Mouse (Mus musculus): Measurements from ENCODE around the gene Pip5k1a.
"Not testable (repeated sequence)": the region's sequence is repeated elsewhere in the genome, so short reads cannot be mapped to it uniquely, and the experiment has no call there.

The Pip5k1a gene

DNA sequence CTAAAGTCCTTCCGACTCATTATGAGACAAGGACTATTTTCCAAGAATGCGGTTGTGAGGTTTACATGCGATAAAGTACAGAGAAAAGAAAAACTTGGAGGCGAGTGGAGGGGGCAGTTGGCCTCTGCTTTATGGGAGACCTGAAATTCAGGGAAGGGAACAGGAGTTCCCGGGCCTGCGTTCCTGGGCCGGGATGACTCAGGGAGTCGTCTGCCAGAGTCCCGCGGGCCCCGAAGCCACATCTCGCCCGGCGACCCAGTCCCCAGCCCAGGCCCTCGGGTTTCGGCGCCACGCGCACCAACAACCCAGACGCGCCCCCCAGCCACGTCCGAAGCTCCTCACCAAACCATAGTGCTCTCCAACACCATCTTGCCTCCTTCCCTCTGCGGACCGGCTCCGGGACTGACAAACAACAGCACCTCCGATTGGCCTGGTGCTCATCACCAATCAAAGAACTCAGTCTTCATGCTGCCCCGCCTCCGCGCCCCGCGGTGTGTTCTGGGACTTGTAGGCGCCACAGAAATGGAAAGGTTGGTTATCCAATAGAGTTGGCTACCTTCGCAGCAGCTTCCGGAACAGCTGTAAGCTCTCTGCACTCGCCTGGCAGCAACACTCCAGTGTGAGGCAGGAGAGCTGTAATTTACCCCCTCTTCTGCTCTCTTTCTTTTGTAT lies 64.4 kb downstream of the Pip5k1a start, which contains the start of gene Psmd4:
Psmd4 (minus strand) TSS at position 449 of the 672 bp plus-strand sequence.
- DNase-seq (ENCODE audit: low read depth), result peak; percentile 97

DNA sequence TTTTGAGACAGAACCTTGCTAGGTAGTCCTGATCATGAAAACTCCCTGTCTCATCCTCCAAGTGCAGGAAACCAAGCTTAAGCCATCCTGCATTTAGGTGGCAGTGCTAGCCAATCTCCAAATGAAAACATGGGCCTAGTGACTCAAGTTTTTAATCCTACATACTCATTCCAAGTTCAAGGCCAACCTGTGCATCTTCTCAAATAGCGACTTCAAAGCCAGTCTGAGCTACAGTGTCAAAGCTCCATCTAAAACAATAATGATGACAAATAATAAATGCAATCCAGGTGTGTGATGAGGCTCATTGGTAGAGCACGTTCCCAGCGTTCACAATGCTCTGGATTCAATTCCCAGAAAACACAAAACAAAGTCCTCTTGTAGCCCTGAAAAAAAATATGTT lies 65.1 kb downstream of the Pip5k1a start:
- no peak for DNase-seq (ENCODE audit: low read depth)

DNA sequence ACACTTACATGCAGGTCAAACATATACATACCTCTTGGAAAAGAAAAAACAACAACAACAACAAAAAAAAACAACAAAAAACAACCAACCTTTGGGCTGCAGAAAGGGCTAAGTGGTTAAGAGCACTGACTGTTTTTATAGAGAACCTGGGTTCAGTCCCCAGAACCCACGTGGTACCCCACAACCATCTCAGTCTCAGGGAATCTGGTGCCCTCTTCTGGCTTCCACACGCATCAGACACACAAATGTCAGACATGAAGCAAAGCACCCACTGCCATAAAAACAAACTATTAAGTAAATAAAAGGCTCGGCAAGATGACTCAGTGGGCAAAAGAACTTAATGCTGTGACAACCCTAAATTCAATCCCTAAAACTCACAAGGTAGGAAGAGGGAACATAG lies 76.8 kb downstream of the Pip5k1a start:
- peak; percentile 47 for DNase-seq (ENCODE audit: low read depth)

DNA sequence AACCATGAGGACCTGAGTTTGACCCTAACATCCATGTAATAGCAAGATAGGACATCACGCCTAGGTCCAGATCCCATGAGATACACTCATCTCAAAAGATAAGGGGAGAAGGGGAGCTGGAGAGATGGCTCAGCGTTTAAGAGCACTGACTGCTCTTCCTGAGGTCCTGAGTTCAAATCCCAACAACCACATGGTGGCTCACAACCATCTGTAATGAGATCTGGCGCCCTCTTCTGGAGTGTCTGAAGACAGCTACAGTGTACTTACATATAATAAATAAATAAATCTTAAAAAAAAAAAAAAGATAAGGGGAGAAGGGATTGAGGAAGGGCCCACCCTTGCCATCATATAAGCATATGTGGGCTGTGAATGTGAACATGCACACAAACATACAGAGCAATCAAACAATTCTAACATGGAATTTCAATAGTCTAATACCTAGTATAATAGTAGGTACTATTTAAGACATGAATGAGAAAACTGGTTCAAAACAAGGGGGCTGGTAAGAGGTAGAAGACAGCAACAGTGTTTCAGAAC lies 77.4 kb downstream of the Pip5k1a start:
- not testable (repeated sequence) for DNase-seq (ENCODE audit: low read depth)

DNA sequence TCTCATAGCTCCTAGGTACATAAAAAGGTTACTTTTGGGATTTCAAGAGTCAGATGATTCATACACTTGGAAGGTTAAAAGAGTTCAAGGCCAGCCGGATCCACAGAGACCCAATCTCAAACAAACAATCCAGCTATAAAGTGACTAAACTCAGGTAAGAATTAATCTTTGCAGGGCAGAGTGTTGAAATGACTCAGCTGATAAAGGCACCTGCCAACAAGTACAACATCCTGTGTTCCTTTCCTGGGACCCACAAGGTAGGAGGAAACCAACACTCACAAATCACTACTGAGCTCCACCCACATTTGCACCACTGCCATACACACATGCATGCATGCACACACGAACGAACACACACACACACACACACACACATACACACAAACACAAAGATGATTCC lies 78.1 kb downstream of the Pip5k1a start:
- DNase-seq (ENCODE audit: low read depth), result peak; percentile 44

DNA sequence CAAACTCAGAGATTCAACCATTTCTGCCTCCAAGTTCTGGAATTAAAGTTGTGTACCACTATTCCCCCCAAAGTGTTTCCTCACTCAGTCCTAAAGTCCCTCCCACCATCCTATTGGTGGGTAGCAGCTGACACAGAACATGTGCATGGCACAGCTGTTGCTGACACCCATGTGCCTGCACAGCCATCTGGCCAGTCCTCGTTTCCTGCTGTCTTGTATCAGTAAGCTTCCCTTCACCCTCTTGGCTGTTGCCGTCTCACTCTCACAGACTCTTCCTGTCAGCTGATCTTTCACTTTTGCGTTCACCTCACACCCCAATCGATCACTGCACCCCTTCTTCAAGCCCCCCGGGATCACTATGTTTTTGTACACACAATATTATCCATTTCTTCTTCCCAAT lies 79.0 kb downstream of the Pip5k1a start:
- DNase-seq (ENCODE audit: low read depth), result peak; percentile 56

DNA sequence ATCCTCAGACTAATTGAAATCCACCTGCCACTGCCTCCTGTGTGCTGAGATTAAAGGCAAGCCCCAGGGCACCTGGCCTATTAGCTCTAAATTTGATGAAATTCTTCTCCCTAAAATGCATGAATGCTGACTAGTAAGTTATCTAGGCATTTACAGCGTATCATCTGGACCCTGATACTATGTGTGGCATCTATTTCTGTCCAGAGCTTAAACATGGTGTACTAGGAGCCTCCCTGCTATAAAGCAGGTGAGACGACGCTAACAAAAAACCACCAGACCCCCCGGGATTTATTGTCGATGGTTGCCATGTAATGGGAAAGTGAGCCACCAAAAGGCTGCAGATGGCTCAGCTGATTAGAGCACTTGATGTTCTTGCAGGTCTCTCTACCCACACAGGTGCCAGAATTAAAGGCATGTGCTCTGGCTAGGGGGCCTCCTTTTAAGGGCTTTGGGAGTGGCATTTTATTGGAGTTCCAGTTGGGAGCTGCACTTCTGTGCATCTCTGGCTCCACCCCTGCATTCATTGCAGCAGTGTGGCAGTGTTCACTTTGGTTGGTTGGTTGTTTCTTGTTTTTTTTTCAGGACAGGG lies 79.6 kb downstream of the Pip5k1a start:
- no peak for DNase-seq (ENCODE audit: low read depth)

DNA sequence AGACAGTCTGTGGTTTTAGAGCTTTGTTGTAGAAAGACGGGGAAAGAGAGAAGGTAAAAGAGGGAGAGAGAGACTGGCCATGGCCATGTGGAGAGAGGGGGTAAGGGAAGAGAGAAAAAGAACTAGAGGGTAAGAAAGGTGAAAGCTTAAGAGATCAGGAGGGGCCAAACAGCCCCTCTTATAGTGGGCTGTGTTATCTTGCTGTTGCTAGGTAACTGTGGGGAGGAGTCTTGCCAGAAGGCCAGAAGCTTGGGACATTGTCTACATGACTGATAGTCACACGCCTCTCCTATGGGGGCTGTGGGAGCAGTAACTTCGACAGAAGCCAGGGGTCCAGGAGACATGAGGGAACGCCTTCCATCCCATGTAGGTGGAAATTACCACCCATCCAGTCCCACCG lies 81.5 kb downstream of the Pip5k1a start:
- no peak for DNase-seq (ENCODE audit: low read depth)

DNA sequence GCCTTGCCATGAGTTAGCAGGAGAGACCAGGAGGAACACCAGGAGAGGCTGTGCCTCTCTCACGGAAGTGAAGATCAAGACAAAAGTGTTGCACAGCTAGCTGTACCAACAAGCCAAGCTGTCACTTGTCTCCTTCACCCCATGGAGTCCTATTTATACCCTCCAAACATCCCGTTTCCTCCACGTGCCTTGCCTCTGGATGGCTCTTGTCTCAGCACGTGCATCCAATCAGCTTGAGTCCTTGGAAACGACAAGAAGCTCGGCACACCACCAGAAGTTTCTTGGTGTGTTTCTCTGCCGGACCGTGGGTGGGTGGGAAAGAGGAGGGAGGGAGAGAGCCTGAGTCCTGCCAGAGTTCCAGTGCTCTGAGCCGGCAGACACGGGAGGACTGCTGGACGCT lies 82.2 kb downstream of the Pip5k1a start:
- no peak for DNase-seq (ENCODE audit: low read depth)

DNA sequence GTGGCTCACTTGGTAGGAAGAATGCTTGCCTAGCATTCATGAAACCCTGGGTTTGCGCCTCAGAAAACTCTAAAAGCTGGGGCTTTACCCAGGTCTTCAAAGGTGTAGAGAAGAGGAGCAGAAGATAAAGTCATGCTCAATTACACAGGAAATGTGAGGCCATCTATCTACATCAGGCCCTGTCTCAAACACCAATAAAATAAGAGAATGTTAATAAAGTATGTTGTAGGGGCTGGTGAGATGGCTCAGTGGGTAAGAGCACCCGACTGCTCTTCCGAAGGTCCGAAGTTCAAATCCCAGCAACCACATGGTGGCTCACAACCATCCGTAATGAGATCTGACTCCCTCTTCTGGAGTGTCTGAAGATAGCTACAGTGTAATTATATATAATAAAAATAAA lies 85.8 kb downstream of the Pip5k1a start:
- DNase-seq (ENCODE audit: low read depth), result not testable (repeated sequence)

DNA sequence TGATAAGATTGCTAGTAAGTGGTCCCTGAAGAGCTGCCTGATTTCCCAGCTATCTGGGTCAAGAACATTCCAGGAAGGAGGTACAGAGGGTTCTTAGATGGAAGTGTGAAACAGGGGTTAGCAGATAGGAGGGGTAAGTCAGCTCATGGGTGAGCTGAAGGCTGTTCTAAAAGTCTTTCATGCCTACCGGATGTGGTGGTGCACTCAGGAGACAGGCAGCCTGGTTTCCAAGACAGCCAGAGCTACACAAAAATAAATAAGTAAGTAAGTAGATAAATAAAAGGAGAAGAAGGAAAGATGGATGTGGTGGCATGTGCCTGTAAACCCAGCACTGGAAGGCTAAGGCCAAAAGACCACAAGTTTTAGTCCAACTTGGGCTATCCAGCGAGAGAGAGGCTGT lies 88.0 kb downstream of the Pip5k1a start:
- peak; percentile 80 for DNase-seq (ENCODE audit: low read depth)

DNA sequence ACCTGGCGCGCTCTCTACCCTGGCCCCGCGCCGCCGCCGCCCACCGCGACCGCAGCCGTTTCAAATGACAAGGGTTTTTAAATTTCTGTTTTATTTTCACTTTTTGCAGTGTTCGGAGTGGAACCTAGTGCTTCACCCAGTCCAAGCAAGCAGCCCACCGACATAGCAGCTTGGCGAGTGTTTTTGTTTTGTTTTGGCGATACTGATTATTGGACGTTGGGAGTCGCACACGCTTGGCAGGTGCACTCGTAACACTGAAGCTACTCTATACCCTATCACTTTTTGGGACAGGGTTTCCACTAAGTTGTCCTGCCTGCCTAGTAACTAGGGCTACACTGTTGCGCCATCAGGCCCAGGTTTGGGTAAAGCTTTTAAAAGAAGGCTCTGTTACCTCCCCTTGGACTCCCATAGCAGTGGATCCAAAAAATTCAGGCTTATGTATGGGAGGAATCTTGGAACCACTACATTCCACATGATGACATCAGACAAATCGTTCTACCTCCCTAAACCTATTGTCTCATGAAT lies 90.1 kb downstream of the Pip5k1a start:
- no peak for DNase-seq (ENCODE audit: low read depth)

DNA sequence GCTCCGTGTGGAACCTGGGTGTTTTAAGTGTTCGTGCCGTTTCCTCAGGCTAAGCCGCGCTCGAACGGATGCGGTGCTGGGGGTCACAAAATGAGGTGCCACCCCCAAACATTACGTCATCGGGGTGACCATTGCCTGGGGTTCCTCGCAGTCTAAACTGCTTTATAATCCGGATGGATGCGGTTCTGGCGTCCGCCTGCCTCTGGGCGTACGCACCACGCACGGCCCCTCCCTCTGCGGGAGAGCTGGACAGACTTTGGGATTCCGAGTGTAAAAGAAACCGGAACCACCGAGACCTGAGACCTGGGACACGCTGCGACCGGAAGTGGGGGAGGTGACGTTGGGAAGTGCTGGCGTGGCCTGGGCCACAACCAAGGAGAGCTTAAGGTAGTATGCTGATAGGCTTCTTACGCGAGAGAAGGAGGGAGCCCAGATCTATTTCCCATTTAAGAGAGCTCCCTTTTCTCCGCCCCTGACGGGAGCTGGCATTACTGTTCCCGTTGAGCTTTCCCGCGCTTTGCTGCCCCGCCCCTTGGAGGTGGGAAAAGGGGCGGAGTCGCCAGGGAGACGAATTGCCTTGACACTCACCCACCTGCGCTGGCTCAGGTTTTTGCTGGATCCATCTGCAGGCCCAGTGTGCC lies 90.7 kb downstream of the Pip5k1a start:
- peak; percentile 97 for DNase-seq (ENCODE audit: low read depth)

DNA sequence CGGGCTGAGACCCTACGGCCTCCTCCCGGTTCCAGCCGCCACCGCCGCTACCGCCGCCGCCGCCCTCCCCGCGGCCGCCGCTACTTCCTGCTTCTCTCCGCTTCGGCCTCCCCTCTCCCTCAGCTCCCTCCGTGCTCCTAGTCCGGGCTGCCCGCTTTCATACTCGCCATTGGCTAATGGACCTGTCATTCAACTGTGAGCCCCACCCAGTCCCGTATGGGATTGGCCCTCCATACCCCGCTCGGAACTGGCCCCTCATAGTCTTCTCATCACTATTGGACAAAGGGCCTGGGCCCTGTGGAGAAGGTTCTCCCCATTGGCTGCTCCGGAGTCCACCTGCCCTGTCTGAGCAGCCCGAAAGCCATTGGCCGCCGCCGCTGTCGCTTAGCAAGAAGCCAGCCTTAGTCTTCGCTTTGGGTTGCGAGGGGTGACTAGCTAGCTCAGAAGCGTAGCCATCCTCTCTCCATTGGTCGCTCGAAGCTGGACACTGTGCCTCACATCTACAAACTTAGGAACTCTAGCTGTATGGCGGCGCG lies 91.3 kb downstream of the Pip5k1a start, which contains the start of gene Zfp687:
Zfp687 (minus strand) TSS at position 112 of the 536 bp plus-strand sequence.
- peak; percentile 100 for DNase-seq (ENCODE audit: low read depth)

DNA sequence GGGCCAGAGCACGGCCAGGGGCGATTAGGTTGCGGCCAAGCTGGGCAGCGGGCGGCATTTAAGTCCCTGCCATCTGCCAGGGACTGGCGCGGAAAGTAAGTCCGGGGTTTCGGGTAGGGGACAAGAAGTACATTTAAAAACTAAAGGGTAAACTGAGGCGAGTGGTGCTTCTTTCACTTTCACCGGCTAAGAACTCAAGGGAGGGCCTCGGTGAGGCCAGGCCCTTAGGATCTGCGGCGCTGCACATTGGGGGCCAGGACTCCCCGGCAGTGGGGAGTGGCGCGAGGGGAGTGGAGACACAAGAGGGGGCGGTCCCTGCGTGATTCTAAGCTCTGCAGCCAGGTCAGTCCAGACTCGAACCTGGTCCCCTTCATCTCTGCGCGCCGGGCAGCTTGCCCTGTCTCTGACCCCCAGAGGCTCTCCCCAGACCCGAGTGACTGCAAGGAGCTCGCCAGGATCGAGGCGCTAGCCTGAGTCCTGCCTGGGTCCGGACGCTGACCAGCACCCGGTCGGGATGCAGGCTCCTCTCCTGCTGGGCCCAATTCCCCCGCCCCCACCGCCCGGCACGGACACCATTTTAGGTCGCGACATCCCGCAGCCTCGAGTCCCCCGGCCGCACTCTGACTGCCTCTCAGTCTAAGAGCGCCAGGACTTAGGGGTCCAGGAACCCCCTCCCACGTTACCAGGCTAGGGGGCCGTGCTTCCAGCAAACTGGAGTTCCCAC lies 92.1 kb downstream of the Pip5k1a start:
- no peak for DNase-seq (ENCODE audit: low read depth)

DNA sequence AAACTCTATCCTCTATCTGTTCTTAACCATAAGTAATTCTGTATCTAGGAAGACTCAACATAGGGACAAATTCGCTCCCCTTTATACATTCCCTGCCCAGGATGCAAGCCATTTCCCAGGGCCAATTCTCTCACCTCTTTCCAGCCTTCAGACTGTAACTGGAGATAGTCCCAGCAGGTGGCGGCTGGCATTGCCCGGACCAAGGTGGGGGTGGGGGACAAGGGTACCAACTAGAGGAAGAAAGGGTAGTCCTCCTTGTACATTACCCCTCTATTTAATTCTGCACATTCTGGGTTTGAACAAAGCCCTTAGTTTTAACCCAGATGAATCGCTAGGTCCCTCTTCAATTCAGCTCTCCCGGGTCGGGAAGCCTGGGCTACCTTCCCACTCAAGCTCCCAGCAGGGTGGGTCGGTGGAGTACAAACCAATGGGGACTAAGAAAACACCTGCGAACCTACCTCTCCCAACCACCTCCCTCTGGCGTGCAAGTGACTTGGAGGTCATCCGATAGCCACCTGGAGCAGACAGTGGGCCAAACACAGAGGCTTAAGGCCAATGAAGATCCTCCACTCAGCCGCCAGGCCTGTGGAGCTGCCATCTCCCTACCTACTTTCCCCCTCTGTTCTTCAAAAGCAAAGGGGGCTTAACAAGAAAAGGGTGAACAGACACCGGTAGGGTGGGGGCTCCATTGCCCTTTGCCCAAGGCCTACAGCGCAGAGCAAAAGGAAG lies 92.9 kb downstream of the Pip5k1a start:
- peak; percentile 40 for DNase-seq (ENCODE audit: low read depth)

DNA sequence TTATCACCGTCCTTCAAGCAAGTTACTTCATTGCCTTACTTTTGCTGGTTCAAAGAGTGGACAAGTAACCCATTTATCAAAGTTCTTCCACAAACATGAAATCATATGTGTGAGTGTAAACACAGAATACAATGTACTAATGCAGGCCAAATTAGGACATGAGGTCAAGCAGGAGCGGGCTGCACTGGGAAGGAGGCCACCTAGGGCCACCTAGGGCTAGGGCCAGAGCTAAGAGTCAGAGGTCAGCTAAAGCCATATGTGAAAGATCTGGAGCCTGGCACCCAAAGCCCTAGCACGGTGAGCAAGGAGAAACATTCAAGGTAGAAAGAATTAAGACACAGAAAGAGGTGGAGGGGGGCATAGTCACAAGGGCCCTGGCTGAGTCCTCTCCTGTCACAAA lies 93.7 kb downstream of the Pip5k1a start:
- no peak for DNase-seq (ENCODE audit: low read depth)

DNA sequence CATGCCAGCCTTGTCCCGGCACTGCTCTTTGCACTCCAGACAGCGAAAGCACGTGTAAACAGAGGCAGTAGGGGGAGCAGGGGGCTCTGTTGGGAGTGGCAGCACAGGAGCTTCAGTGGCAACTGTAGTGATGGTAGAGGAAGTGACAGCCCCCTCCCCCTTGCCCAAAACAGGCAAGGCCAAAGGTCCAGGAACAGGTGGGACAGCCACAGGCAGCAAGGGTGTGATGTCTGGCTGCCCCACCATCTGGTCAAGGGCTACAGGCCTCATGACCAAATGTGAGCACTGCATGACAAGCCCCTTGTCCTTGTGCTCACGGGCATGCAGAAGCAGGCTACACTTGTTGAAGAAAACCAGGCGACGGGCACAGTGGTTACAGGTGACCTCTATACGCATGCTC lies 96.3 kb downstream of the Pip5k1a start:
- DNase-seq (ENCODE audit: low read depth), result no peak

Data from naive thymus-derived CD4-positive, alpha-beta T cell, adult 2 months (primary cell).